Mouse (Mus musculus) cerebellum, adult 11-12 months (tissue): ENCODE measurements at regions not wholly inside any gene's neighbourhood (a gene's known extent, or its start where the extent isn't known, plus 50 kb on each side); places are given as distances from the start of the nearest gene placed in this dataset.

Source experiments
- DNase-seq: peaks from one replicate; pipeline ENCODE4 v3.0.0; 2022

DNA sequence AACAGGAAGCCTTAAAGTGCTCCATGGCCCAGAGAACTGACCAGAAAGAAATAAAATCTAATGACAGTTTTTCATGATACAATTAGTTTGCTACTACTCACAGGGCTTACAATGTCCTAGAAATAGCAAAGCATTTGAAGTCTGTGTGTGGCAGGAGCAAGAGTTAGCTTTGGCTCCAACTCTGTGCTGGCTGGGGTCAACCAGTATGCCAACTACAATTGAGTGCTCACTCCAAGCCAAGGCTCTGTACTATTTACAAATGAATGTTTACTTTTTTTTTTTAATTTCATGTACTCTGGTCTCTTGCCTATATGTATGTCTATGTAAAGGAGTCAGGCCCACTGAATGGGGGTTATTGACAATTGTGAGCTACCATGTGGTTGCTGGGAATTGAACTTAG lies 75.7 kb upstream of the Jak1 start:
- no peak for DNase-seq

DNA sequence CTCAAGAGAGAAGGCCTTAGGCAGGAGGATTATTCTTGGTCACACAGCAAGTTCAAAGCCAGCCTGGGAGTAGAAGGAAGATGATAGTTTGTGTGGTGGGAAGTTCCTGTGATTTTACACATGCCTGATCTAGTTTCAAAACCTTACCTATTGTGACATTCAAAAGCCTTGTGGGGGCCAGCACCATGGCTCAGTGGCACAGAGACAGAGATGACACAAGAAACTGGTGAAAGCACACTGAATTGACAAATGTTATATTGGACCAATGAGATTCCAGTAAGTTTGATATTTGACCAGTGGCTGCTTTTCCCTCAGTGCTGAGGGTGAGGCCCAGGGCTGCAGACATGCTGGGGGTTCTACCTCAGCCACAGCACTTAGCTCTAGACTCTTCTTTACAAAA lies 73.1 kb upstream of the Jak1 start:
- DNase-seq, result no peak

DNA sequence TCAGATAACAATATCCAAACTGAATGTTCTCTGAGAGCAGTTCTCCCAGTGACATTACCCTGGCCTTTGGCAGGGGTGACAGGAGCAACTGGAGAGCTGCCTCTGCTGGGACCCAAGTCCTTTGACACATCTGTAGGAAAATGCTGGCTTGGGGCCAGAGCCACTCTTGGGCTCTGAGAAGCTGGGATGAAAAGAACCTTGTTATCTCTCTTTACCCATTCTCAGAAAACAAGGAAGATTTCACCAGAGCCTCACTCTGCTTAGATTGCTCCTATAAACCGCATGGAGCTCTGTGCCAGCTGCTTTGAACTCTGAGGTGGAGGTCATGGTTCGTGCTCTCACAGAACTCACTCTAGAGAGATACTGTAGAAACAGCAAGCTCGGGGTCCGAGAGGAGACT lies 71.7 kb upstream of the Jak1 start:
- no peak for DNase-seq

DNA sequence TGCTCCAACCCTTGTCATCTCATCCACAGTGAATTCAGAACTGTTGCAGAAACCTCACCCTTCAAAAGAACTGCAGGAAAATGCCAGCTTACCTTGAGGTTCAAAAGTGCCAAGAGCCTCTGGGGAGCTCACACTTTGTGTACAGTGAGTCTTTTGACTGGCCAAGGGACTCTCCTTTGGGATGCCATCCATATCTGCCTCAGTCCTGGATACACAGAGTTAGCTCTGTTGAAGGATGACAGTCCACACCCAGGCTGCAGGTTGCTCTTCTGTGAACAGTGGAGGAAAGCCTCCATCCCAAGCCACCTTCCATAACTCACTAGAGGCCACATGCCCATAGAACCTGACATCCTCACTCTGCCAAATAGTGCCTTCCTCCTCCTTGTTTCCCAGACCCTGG lies 71.3 kb upstream of the Jak1 start:
- no peak for DNase-seq

DNA sequence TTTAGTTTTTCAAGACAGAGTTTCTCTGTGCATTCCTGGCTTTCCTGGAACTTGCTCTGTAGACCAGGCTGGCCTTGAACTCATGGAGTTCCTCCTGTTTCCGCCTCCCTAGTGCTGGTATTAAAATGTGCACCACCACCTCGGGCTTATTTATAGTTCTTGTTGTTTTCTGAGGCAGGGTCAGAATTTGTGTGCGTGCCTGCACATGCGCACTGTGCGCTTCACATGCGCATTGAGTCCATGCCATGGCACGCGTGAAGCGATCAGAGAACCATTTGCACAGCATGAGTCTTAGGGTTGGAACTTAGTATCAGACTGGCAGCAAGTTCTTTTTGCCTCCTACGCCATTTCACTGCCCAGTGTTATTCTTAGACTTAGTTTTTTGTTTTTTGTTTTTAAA lies 68.8 kb upstream of the Jak1 start:
- DNase-seq, result no peak

GRCm38 (mm10) chr4:101333036-101333435 lies 68.0 kb upstream of the Jak1 start:
- DNase-seq, result no peak

DNA sequence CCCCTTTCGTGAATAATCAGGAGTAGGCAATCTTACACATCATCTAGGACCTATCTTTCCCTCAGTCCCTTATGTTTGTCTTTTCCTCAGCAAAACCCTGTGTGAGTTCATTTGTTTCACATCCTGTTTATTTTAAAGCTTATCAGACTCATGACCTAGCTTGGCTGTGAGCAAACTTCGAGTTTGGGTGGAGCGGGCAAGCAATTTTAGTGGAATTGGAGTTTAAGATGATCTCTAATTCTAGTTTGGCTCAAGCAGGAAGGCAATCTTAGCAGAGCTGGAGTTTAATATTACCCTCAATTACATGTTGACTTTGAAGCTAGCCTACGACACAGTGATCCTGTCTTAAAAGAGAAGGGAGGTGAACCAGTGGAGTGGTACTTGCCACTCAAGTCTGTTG lies 66.1 kb upstream of the Jak1 start:
- DNase-seq, result no peak

DNA sequence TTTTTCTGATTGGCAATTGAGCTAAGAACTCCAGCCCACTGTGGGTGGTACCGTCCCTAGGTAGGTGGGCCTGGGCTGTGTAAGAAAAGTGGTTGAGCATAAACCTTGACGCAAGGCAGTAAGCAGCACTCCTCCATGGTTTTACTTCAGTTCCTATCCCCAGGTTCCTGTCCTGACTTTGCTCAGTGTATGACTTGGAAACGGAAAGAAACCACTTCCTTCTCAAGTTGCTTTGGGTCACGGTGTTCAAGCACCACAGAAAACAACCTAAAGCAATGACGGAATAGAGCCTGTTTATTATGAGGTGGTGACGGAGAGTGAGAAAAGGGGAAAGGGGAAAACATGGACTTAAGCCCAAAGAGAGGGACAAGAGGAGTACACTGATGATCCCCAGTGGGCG lies 64.0 kb upstream of the Jak1 start:
- no peak for DNase-seq

GRCm38 (mm10) chr4:101326067-101326466 lies 61.0 kb upstream of the Jak1 start:
- DNase-seq, result no peak

DNA sequence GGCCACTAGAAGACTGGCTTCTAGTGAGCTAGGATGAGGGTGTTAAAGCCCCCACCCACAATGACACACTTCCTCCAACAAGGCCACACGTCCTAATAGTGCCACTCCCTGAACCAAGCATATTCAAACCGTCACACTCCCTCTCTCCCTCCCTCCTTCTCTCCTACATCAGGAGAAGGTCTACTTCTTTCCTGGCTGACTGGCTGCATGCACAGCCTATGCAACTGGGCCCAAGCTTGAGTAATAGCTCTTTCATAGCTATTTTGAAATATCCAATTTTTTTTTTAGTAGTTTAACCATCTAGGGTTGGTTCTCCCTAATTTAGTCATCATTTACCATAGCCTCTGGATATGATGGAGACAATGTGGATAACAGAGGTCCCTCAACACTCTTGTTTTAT lies 56.6 kb upstream of the Jak1 start:
- no peak for DNase-seq

- DNase-seq, result no peak
These were observed 55.5 kb upstream of the Jak1 start for GRCm38 (mm10) chr4:101320587-101320986.

DNA sequence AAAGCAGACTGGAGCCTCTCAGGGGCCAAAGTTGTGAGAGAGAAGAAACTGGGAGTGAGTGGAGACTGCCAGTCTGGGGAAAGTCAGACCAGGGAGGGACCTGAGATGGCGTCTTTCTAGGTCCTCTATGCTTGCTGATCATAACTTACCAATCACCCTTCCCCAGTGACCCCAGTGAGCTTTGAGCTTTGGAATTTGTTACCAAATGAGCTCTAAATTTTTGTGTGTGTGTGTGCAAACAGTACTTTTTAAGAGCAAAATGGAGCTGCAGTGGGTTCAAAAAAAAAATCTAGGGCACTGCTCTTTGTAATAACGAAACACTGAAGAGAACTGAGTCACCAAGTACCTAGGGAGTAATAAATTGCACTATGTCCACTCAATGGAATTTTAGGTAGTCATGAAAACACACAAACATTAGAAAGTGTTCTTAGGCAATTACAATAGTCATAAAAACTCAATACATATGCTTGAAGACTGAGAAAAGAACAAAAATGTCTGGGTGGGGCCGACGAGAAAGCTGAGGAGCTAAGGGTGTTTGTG lies 54.7 kb upstream of the Jak1 start:
- DNase-seq, result no peak

- DNase-seq, result no peak
These were observed 53.8 kb upstream of the Jak1 start for GRCm38 (mm10) chr4:101318836-101319235.

DNA sequence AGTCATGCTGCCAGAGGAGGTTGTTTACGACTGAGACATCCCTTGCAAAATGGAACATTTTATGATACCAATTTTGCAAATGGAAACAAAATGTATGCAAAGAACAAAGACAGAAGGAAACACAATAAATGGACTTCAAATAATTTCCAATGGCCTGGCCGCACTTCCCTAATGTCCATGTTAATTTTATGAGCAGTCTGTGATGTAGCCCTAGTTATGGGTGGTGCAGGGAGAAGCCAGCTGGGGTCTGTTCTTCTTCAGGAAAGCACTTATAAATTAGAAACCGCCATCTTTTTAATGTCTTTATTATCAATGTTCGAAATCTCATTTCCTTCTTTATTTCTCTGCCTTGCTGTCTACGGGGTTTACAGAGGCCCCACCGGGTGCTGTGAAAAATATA lies 51.0 kb upstream of the Jak1 start:
- no peak for DNase-seq
